Mouse (Mus musculus) c-Kit-negative CD71-positive TER-119-positive erythroid progenitor cells, embryonic 14.5 days (primary cell): ENCODE measurements around the gene Lrmda.

ENCODE experiments used
- DNase-seq: peaks from one replicate; pipeline ENCODE4 v3.0.0-alpha.2; 2013; ENCODE audit warnings: low read depth, low spot score

The Lrmda gene

DNA sequence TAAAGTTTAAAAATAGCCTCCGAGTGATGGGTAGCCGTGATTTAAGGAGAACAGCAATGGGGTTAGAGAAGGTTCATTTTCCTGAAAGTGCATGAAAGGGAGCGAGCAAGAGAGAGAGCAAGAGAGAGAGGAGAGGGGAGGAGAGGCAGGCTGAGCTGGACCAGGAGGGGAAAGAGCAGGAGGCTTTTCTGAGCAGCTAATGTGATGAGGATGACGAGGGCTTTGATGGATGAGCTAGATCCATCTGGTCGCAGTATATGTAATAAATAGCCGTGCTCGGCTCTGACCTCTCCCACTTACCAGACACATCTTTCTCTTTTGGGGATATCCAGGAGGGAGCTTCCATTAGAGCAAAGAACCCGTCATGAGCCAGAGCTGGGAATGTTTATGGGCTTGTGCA lies 475.8 kb downstream of the Lrmda start:
- DNase-seq: no peak

DNA sequence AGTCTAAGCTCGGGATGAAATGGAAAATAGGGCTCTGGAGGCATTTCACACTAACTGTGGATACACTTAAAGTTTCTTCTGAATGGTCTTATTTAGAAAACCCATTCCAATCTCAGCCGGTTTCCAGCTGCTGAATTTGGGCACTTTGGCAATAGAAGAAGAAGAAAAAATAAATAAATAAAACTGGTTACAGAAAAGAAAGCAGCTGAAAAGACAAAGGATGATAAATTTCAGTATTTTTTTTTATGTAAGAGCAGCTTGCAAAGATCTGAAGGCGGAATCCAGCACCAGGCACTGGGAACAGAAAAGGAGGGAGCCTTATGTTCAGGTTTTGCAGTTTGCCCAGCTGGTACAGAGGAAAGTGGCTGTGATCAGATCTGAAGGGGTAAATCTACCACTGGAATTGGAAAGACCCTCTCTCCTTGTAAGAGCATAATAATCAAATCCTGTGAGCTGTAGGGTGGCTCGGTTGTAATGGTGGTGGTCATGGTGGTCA lies 478.2 kb downstream of the Lrmda start:
- DNase-seq: no peak

DNA sequence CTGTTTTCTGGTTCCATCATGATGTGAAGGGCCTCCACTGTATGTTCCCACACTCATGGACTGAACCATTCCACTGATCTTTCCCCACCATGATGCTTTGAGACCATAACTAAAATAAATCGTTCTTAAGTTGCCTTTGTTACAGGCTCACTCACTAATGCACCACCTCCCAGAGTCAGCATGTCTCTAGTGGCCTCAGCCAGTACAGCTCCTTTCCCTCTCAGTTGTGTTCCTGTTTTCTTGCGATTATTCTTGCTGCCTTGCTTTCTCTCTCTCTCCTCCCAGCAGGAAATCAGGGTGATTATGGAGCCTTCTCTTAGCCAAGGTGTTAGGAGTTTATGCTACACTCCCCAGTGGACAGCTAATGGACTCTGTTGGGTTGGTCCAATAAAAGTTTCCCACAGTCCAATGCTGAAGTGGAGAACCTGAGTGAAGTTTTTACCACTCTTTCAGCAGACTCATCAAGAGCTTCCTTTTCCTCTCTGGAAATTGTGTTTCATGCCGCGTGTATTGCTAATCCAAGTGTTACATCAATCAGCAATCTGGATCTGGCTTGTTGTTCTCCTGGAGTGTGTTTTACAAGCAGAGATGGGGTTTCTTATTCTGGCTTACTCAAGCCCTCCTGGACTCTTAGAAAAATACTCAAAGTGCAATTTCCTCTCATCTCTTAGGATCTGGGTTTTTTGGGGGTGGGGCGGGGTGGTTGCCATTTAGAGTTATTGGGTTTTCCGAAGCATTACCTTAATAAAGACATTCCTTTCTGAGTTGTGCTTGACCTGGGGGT lies 490.4 kb downstream of the Lrmda start:
- DNase-seq: no peak

DNA sequence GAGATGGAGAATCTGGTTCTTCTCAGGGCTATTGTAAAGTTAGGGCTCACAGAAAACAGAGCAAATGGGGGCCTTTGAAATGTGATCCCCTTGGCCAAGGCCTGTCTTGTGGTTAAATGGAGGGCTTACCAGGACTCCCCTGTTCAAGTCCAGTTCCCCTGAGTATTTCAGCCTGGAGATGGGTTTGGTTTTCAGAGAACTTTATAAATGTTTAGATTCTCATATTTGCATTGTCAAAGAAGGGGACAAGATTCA lies 490.9 kb downstream of the Lrmda start:
- no peak for DNase-seq

DNA sequence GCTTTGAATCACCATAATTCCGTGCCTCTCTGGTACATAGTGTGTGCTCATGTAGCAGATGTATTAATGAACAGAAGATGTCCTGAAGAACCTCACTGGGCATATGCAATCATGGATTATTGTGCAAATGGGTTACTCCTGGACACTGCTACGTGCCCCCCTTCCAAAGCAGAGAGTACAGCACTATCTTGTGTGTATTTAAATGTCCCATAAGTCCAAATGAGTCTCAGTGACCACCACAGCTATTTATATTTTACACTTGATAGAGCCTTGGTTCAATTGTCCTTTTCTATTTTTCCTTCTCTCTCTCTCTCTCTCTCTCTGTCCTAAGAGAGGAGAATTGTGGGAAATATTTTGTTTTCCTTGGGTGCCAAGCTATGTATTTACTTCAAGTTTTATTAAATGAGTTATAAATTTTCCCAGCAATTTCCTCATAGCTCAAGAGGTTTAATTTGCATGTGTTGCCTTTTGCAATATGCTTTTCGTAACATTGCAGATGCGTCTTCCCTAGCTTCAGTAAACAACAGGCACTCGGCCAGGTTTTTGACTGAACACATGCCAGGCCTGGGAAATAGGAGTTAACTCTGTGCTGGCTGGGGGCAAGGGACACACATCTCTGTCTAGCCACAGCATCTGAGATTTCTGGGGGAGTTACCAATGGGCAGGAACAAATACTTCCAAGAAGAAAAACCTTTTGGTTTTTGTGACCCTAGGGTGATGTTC lies 495.0 kb downstream of the Lrmda start:
- no peak for DNase-seq

DNA sequence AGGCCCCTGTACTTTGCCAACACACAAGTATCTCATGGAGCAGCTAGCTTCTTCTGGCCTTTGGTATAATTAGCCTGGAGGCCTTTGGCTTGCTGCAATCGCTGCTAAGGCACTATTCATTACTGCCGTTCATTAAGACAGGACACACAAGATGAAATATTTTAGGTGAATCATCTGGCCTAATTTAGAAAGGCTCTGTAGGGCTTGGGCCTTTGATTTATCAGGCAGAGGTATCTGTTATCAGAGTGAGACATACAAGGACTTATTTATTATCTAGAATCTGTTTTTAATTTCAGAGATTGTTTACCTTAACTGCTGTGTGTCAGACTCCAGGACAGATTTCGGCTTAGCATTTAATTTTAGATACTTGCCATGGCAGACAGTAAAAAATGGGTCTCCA lies 511.2 kb downstream of the Lrmda start:
- DNase-seq: no peak

DNA sequence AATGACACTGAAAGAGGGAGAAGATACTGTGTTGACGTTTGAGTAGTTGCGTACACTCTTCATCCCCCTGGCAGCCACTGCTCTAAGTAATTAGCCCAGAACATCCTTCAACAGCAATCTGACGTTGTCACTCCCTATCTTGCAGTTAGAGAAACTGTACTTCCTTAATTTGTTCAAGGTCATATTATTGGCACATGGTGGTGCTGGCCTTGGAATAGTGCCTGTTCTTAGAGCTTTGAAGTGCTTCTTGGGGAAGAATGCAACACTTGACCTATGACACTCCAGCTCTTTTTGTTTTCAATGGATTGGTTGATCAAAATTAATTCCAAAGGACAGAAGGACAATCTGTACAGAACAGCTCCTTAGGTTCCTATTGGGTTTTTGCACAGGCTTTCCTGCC lies 514.0 kb downstream of the Lrmda start:
- no peak for DNase-seq

DNA sequence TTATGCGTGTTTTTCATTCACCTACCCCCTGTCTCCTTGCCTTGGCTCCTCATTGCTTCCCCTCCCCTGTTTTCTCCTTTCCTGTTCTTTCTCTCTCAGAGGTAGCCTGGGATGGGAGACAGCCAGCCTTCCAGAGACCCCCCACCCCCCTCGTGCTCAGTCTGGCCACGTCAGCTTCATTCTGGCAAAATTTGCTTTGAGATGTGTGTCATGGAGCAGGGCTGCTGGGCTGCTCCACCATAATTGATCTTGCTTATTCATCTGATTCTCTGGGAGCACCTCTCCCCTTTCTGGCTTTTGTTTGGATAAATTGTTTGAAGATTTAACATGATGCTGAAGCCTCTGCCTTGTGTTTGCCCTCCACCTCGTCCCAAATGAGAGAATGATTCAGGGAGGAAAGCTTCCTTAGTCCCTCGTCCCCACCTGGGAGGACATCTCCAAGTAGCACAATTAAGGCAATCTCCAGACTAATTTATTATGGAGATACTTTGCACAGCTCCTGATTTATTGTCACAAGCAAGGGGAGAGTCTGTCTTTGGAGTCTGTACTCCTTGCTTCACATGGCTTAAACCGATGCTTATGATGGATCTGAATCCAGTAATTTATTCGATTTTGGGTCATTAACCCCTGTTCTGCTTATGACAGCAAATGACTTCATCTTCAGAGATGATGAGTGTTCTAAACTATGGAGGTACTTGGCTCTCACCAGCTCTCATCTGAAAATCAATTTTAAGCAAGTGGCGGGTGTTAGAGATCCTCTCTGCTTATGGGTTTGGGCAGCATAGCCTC lies 526.6 kb downstream of the Lrmda start:
- no peak for DNase-seq

DNA sequence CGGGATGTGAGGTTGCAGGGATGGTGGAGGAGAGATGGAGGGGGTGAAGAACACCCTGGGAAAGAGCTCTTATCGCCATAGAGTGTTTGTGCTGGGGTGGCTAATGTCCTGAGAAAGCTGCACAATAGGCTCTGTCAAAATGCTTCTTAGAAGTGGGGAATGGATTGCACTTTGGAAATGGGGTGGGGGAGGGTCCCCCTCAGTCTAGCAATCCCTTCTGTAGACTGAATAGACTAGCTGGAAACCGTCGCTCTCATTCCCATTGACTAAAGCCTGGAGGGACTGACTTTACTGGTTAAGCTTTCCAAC lies 527.1 kb downstream of the Lrmda start:
- no peak for DNase-seq

DNA sequence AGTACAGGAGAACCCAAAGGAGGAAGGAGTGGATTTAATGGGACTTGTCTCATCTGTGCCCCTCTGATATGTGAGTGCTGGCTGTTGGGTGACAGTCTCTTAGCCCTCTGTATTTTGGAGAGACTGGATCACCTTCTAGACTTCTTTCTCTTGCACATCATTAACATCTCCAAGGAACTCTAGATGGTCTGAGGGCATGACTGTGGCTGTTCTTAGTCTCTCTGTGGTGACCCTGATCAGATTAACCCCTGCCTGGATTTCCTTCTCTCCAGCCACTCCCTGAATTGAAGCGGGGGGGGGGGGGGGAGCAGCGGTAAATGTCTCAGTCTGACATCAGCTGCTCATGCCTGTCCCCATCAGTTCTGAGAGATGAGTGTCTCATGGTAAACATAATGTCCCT lies 528.8 kb downstream of the Lrmda start:
- DNase-seq: no peak

DNA sequence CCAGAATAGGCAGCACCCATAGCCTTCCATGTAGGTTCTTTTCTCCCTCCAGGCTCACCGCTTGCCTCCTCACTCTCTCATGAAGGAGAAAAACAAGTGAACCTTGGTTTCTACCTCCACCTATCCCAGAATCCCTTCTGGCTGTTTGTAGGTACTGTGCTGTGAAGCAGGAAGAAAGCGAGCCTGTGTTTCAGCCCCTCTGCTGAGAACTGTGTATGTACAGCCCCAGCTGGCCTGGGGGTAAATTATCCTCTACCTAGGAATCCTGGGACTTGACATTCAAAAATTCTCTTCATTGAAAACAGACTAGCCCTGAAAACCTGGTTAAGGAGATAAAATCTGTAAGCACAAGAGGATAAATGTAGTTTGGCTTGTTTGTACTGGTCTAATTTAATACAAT lies 529.7 kb downstream of the Lrmda start:
- DNase-seq: no peak

DNA sequence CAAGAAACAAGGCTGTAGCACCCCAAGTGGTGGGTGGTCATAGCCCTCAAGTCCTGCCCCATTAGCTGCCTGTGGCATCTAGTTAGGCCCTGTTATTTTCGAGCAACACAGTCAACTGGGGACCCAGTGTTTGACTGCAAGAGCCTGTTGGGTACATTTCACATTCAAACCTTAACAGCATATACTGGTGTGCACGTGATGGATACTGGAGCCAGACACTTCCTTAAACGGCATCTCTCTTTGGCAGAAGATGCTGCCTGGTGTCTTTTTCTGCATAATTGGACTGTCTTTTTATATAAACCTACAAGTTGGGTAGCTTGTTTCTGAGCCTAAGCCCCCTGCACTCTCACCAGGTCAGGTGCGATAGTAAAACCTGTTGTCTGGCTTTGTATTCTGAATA lies 532.8 kb downstream of the Lrmda start:
- no peak for DNase-seq

DNA sequence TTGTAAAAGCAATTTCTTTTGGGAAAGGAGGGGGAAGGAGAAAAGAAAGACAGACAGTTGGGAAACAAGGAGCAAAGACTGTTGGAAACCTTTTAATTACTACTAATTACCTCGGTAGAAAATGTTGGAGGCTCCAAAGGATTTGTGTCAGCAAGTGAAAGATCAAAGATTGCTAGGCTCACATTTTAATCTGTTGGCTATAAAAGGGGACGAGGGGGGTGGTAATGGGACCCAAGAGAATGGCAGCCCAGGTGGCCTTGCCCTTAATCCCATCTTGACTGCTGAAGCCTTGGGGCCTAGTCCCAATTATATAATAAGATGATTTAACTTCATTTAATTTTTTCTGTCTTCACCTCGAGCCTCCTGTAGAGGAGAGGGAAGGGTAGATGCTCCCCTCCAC lies 533.3 kb downstream of the Lrmda start:
- no peak for DNase-seq

DNA sequence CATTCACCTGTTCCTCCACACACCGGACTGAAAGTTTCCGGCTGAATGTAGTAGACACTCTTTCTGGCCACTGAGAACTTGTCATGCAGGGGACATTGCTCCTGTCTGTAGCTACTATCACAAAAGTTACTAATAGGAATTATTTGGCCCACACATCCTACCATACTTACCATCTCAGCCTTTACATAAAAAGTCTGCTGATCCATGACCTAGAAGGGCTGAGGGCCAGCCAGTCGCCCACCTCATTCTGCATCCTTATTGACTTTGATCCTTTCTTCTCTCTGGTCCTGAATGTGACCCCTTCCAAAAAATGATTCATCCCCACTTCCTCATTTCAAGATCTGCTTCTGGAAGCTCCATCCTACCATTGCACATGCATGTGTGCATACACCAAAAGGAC lies 534.2 kb downstream of the Lrmda start:
- no peak for DNase-seq

DNA sequence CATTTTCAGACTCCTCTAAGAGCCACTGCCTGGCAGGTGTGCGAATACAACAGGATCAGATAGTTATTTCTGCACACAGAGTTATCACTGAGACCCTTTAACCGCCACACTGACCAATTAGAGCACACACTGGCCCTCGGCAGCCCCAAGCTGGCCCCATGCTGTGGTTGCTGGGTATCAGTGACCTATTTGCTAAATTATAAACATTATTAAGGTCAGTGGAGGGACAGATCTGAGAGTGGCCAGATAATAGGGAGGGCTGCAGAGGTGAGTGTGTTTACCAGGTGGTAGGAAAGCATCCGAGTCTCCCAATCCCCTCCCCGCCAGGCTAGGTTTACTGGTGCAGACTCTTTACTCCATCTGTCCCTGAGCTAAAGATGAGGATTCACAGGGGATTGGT lies 553.0 kb downstream of the Lrmda start:
- DNase-seq: no peak

DNA sequence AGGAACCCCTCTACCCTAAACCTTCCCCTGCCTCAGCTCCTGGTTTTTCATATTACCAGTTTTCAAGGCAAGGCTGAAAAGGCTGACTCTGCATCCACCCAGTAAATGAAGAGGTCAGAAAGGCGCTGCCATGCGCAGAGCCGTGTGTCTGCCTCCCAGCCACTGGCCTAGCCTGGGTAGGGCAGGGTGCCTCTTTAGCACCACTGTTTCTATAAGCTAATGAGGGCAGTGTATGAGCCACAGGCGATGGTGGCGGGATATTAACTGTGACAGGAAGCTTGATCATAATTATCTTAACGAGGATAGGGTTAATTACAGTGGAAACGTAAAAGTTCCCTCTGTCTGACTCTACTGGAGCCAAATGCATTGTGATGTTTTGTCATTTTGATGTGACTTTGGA lies 554.1 kb downstream of the Lrmda start:
- no peak for DNase-seq

DNA sequence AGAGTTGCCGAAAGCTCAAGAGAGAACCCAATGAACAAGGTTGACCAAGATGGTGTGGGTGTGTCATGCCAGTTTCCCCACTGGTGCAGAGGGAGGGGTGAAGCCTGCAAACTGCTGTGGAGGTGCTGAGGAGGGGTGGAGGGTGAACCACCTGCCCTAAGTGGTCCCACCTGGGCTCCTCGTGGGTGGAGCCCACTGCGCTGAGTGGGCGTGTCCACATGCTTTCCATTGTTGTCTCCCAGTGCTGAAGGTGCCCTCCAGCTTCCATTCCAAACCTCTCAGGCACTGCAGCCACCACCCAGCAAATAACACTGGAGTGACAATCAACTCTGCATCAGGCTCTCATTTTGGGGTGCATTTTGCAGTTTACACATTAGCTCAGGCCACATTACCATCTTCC lies 554.5 kb downstream of the Lrmda start:
- DNase-seq: no peak

DNA sequence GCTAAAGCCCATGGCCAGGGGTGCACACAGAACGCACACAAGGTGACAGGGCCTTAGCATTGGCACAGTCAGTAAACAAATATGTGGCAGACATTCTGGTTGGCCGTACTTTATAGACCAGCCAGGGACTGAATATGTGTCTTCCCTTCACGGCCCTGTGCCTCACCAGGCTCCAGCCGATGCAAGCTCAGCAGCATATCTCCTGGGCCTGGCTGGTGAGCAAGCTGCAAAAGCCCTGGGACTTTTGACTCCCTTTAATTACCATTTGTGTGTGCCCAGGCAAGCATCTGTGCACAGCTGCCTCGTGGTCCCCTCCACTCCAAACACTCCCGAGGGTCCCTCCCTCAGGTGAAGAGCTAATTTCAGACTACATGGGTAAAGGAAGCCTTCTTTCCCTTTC lies 556.9 kb downstream of the Lrmda start:
- DNase-seq: no peak

DNA sequence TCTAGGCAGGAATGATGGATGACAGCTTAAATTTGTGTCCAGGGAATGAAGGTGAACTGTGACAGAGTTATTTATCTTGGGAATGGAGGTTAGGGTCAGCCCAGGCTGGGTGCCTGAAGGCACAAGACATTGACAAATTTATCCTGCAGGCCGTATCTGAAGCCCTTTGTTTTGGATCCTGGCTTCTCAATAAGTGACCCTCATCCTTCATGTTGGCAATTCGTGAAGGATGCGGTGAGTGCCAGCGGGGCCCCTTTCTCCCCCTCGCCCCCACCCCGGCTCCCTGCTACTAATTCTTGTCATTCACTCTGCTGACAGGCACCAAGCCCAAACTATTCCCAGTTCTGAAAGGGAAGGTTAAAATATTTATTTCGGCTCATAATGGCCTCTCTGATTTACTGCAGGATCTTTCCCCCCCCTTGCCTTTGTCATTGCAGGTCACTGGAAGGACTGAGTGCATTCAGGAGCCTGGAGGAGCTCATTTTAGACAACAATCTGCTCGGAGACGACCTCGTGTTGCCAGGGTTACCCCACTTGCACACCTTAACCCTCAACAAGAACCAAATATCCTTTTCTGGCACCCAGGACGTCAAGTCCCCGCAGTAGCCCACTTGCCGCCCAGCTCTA lies 558.0 kb downstream of the Lrmda start:
- no peak for DNase-seq

DNA sequence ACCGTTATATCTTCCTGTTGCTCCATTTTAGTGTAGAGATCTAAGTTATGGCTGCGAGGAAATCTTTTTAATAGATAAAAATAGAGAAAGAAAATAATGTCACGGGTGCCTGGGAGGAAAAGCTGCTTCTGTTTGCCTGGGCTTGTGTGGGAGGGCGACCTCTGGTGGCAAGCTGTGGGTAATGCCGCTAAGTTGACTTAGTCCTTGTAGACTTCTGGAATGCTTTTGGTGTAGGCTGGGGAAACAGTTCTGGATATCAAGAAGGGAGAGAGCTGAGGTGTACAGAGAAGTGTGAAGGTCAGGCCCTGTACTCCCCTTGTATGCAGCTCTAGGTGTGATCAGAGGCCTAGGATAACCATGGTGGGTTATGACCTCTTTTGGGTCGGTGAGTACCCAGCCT lies 558.7 kb downstream of the Lrmda start:
- DNase-seq: peak; percentile 20

DNA sequence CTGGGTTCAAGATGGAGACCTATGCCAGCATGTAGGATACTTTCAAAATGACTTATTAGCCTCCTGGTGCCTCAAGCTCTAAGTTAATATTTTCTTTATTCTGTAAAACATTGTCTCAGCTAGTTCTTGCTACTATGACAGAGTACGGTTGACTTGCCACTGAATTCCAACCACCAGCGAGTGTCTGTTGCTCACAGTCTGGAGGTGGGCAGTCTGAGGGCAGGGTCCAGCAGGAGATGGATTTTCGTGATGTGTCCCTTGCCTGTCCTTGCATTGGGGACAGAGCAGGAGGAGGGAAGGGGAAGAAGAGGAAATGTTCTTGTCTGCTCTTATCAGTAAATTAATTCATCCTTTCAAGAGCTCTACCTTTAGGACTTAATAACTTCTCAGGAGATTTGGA lies 559.5 kb downstream of the Lrmda start:
- DNase-seq: no peak

DNA sequence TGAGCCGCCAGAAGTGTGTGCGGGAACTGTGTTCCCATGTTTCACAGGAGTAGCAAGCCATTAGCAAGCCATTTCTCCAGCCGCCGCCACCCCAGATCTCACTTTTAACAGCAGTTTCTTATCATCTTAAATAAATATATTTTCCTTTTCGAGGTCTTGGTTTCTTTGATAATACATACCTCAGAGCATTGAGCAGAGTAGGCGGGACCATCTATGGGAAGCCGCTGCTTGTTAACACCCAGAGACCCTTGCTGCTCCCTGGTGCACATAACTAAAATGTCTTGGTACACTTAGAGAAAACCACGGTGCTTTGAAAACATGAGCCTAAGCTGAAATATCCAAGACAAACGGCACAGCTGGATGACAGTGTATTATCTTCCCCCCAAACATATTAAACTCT lies 562.6 kb downstream of the Lrmda start:
- no peak for DNase-seq

DNA sequence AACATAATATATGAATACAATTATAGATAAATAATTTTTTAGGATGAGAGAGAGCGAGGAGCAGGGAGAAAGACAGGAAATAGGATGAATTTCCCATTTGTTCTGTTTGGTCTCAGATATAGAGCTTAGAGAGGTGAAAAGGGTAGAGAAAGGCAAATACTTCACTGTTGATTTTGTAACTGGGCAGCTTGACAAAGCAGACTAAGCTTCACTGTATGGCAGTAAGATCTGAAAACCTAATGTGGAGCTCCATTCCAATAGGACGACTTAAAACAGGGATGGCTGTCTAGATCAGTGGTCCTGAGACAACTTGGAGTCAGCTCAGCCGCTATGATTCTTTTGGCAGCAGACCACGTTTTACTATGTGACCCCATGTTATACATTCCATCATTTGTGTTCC lies 566.8 kb downstream of the Lrmda start:
- DNase-seq: no peak
